Mouse (Mus musculus) lung, postnatal 0 days (tissue): ENCODE measurements around the gene Gtf2h3. TPM values are rescaled to one million over a fixed set of nuclear protein-coding genes. Genes with fewer than 3 reads are reported as not detected.
A peak's percentile ranks its signal among the peaks of the same experiment; 100 is the strongest.

Experiments
- ATAC-seq: fragments of 200-750 bp; cut with Nextera tagmentation; 2 replicates; pipeline ENCODE4 v1.8.0; 2017; ENCODE audit warnings: moderate library complexity
- DNase-seq: peaks from one replicate; pipeline ENCODE4 v3.0.0-alpha.2; 2016; ENCODE audit warnings: low spot score
- H3K27ac ChIP-seq: fragments of 300-500 bp; sonication (generic); 2 replicates; pipeline ENCODE4 v1.5.1; 2014; ENCODE audit warnings: antibody characterized with exemption, mild to moderate bottlenecking, low read length, mixed read lengths
- H3K27me3 ChIP-seq: fragments of 300-500 bp; sonication (generic); replicated peaks from 2 replicates; pipeline ENCODE4 v1.6.1; 2014; ENCODE audit warnings: low read length, mixed read lengths; ENCODE audit not compliant: insufficient read depth
- H3K36me3 ChIP-seq: fragments of 300-500 bp; sonication (generic); 2 replicates; pipeline ENCODE4 v1.6.1; 2014; ENCODE audit warnings: low read length, mixed read lengths; ENCODE audit not compliant: insufficient read depth
- H3K4me1 ChIP-seq: fragments of 300-500 bp; sonication (generic); 2 replicates; pipeline ENCODE4 v1.6.1; 2014; ENCODE audit warnings: antibody characterized with exemption, low read depth, low read length, mixed read lengths; ENCODE audit not compliant: insufficient read depth
- H3K4me2 ChIP-seq: fragments of 300-500 bp; sonication (generic); replicated peaks from 2 replicates; pipeline ENCODE4 v1.6.1; 2014; ENCODE audit warnings: low read depth, mild to moderate bottlenecking, low read length, moderate library complexity, mixed read lengths
- H3K4me3 ChIP-seq: fragments of 300-500 bp; sonication (generic); 2 replicates; pipeline ENCODE4 v1.5.1; 2014; ENCODE audit warnings: low read depth, low read length
- H3K9ac ChIP-seq: fragments of 300-500 bp; sonication (generic); replicated peaks from 2 replicates; pipeline ENCODE4 v1.6.1; 2014; ENCODE audit warnings: low read depth, mild to moderate bottlenecking
- H3K9me3 ChIP-seq: fragments of 300-500 bp; sonication (generic); 2 replicates; pipeline ENCODE4 v1.6.1; 2016; ENCODE audit warnings: low read length, mixed read lengths
- CTCF ChIP-seq: IDR thresholded peaks from 2 replicates; pipeline ENCODE4 v1.5.1; 2016; ENCODE audit warnings: antibody characterized with exemption, mild to moderate bottlenecking
- EP300 ChIP-seq: IDR thresholded peaks from 2 replicates; pipeline ENCODE4 v1.6.1; 2016; ENCODE audit warnings: antibody characterized with exemption, mild to moderate bottlenecking, control low read depth
- WGBS: fragments of 180-500 bp; shearing (Covaris S2); extraction: QIAGEN DNeasy Blood & Tissue Kit; methylation state at CpG from one replicate; pipeline ENCODE4 v1.1.7; 2014; 5-methylcytosine and 5-hydroxymethylcytosine counted together
- polyA plus RNA-seq: library from polyadenylated mRNA; unstranded; fragments of >200 nt; fragmentation: Nextera tagmentation; extraction: Ambion mirVana; gene quantifications from 2 replicates; pipeline ENCODE4 v1.2.1, GENCODE M21; 2015

Gtf2h3 gene
- polyA plus RNA-seq, 1 experiment from 2014 or later = 25.3 TPM

DNA sequence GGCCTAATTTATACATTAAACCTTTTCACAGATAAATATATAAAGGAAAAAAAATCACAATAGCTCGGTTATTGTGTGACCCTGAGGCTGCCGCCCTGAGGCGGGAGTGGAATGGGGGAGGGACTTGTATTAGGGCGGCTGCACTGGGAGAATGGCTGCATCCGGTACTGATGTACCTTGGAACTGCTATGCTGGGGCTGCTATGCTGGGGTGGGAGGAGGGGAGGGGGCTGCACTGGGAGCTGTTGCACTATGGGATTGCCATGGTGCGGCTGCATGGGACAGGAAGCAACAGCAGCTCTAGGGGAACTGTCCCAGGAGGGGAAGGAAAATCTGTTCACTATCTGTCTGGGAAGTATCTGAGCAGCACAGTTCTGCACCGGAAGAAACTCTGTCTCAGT lies 46.5 kb upstream of the Gtf2h3 start:
- Histone ChIP-seq H3K4me3 (no peak overlapping the region), H3K27ac (no peak overlapping the region), H3K4me2 (no peak overlapping the region; the same call in 1 of the 2 replicates), H3K27me3 (no peaks in the 10 kb centered on the region), H3K9me3 (no peaks in the 10 kb centered on the region), H3K36me3 (no peaks in the 10 kb centered on the region), H3K9ac (no peak overlapping the region), H3K4me1 (peaks cover 23% of the 10 kb centered on the region)
- ATAC-seq (peak; percentile 12; the same call in 1 of the 2 replicates), DNase-seq (peak; percentile 41)
- TF ChIP-seq EP300 = no peak
- TF ChIP-seq CTCF = no peak
- 25% methylated on average over 7 of the region's 7 CpGs for WGBS

DNA sequence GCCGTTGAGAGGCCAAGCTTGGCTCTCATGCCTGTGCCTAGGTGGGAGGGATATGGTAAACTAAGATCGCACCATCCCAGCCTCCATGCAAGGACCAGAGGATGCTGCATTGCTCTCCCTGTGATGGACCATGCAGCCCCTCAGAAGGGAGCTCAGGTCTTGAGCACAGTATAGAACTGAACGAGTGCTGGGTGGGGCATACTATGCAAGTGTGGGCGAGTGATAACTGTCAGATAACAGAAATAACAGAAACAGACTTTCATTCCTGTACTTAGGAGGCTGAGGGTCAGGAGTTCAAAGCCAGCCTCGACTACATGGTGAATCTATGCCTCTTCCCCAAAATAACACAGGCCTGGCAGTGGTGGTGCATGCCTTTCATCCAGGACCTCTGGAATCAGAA lies 43.9 kb upstream of the Gtf2h3 start:
- Histone ChIP-seq H3K9me3 (no peaks in the 10 kb centered on the region), H3K27me3 (no peaks in the 10 kb centered on the region), H3K4me2 (no peak overlapping the region), H3K36me3 (no peaks in the 10 kb centered on the region), H3K9ac (no peak overlapping the region), H3K27ac (no peak overlapping the region), H3K4me3 (no peak overlapping the region), H3K4me1 (peaks cover 8% of the 10 kb centered on the region)
- 56% methylated on average over 5 of the region's 5 CpGs for WGBS
- TF ChIP-seq EP300 (no peak), CTCF (no peak)
- ATAC-seq = no peak
- DNase-seq = no peak

- 1% methylated on average over 14 of the region's 17 CpGs for WGBS
- TF ChIP-seq CTCF (peak; percentile 37), EP300 (no peak)
- peak; percentile 68 for DNase-seq
- H3K27ac ChIP-seq = peak overlapping the region; percentile 28; the same call in 1 of the 2 replicates
- H3K4me1 ChIP-seq = peaks cover 8% of the 10 kb centered on the region
- no peak overlapping the region for H3K4me3 ChIP-seq
- 0 out of 2 replicates have a peak overlapping the region, but pooled peaks have one; percentile 2 for H3K9ac ChIP-seq
- H3K27me3 ChIP-seq = no peaks in the 10 kb centered on the region
- H3K9me3 ChIP-seq = no peaks in the 10 kb centered on the region
- H3K4me2 ChIP-seq = peak overlapping the region; percentile 46
- no peak for ATAC-seq
- no peaks in the 10 kb centered on the region for H3K36me3 ChIP-seq
These were observed 42.2 kb upstream of the Gtf2h3 start for GRCm38 (mm10) chr5:124536776-124537175.

DNA sequence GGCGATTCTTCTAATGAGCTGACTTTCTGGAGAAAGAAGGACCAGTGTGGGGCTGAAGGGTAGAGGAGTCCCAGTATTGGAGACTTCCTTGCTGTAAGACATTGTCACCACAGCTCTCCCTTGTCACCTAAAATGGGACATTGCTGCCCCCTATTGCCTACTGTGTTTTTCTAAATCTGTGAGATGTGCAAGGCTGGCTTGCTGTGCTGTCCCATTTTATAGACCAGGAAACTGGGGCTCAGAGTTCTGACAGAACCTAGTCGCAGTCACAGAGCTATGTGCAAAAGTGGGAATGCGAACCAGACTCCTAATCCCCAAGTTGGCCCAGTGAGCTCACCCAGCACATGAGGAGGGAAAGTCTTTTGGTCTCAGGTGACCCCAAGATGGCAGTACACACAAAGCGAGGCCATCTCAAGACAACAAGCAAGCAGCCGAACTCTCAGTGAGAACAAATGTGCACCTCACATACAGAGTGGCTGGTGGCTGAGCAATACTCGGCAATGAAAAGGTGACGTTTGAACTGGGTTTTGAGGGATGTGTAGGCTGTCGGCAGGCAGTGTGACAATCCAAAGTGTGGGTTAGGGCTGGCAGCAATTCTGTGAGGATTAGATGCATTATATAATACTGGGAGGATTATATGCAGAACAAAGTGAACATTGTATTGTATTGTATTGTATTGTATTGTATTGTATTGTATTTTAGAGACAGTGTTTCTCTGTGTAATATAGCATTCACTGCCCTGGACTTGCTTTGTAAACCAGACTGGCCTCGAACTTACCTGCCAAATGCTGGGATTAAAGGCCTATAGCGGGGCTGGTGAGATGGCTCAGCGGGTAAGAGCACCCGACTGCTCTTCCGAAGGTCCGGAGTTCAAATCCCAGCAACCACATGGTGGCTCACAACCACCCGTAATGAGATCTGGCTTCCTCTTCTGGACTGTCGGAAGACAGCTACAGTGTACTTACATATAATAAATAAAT lies 39.8 kb upstream of the Gtf2h3 start:
- DNase-seq (peak; percentile 74), ATAC-seq (no peak)
- no peak overlapping the region for H3K4me3 ChIP-seq
- no peak overlapping the region for H3K4me2 ChIP-seq
- H3K9me3 ChIP-seq = no peaks in the 10 kb centered on the region
- TF ChIP-seq CTCF (peak; percentile 77), EP300 (no peak)
- H3K4me1 ChIP-seq = peaks cover 7% of the 10 kb centered on the region
- no peaks in the 10 kb centered on the region; the same call in 1 of the 2 replicates for H3K36me3 ChIP-seq
- H3K27ac ChIP-seq = no peak overlapping the region
- no peaks in the 10 kb centered on the region for H3K27me3 ChIP-seq
- WGBS = 77% methylated on average over 15 of the region's 16 CpGs
- H3K9ac ChIP-seq = no peak overlapping the region

- Histone ChIP-seq H3K9me3 (no peaks in the 10 kb centered on the region), H3K27me3 (no peaks in the 10 kb centered on the region), H3K27ac (no peak overlapping the region), H3K4me3 (0 out of 2 replicates have a peak overlapping the region, but pooled peaks have one; percentile 72), H3K4me2 (peak overlapping the region; percentile 45), H3K9ac (no peak overlapping the region), H3K4me1 (peaks cover 7% of the 10 kb centered on the region), H3K36me3 (peaks cover 2% of the 10 kb centered on the region; the same call in 1 of the 2 replicates)
- DNase-seq (no peak), ATAC-seq (no peak)
- TF ChIP-seq EP300 (no peak), CTCF (no peak)
- WGBS = 73% methylated on average over 4 of the region's 4 CpGs
These were observed 39.0 kb upstream of the Gtf2h3 start for GRCm38 (mm10) chr5:124539905-124540304.

DNA sequence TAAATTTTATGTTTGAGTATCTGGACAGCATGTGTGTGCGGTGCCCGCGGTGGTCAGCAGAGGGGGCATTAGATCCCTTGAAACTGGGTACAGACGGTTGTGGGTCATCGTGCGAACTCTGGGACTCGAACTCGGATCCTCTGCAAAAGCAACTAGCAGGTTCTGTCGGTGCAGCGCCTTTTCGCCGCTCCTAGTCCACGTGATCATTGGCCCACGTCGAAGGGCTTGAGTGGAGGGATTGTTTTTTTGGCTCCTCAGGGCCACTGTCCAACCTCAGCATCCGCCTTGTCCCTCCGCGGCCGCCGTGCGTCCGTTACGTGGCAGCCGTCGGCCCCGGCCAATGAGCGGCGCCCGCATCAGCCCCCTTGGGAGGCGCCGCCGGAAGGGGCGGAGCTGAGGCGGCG lies 38.6 kb upstream of the Gtf2h3 start, which contains the start of gene Tmed2:
Tmed2 (plus strand) TSS at position 313 of the 404 bp plus-strand sequence.
- Histone ChIP-seq H3K9me3 (no peaks in the 10 kb centered on the region), H3K36me3 (peaks cover 6% of the 10 kb centered on the region; the same call in 1 of the 2 replicates), H3K27ac (peak within 1 kb of the TSS; percentile 96), H3K27me3 (no peaks in the 10 kb centered on the region), H3K4me1 (peaks cover 7% of the 10 kb centered on the region), H3K4me3 (peak within 1 kb of the TSS; percentile 72), H3K9ac (peak within 1 kb of the TSS; percentile 84), H3K4me2 (peak within 1 kb of the TSS; percentile 65)
- DNase-seq = peak; percentile 99
- under 1% methylated on average over 32 of the region's 35 CpGs for WGBS
- TF ChIP-seq CTCF (peak; percentile 62), EP300 (0 out of 2 replicates have a peak, but pooled peaks have one; percentile 11)
- peak; percentile 96 for ATAC-seq
